Mouse (Mus musculus) right cerebral cortex, postnatal 10 days (tissue): Measurements from ENCODE around the gene Shtn1.

Source experiments
- DNase-seq, 2 experiments: peaks; one replicate each; pipeline ENCODE4 v3.0.0; 2021; ENCODE audit warnings: low spot score in 2 of 2

Gene Shtn1

DNA sequence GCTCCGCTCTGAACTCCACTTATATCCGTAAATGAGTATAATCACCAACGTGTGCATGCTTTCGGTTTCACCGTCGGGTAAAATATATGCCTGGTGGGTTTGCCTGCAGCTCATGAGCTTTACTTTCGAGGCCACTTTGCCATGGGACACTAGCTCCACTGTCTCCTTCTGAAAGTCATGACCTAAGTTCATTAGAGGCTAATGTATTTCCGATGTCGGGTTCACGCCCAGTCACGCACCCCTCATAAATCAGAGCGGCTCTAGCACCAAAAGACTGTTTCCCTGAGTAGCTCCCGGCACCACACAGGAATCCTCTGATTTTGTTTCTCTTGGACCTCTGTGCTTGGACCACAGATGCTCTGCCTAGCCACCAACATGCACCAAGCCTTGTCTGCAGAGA is 105.1 kb downstream of the Shtn1 start:
- DNase-seq = no peak

DNA sequence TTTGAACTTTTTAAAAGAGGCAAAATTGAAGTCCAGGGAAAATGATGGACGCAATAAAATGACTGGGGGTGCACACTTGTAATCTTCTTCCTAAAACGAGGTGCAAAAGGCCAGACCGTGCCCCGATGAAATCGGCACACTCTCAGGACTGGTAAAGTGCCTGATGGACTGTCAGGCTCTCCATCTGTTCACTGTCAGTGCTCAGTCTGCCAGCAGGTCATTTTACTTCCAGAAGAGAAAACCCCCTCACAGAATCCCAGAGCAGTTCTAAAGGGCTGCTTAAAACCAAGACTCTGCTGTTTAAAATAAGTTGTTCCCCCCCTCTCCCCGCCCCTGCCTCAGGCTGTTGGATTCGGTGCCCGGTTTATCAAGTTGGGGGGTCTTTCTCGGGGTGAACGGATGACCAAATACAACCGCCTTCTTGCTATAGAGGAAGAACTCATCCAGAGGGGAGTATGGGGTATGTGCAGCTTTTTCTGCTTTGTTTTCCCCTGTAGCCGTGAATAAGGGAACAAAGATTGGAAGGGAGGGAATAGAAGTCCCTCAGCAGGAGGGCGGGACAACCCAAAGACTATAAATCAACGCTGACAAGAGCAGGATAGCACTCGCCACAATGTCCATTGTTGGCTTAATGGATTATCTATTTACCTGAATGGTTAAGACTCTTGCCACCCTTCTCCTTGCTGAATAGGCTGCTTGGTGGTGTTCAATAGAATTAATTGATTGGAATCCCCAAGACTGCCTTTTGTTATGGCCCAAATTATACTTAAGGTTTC is 107.0 kb downstream of the Shtn1 start:
- no peak for DNase-seq

DNA sequence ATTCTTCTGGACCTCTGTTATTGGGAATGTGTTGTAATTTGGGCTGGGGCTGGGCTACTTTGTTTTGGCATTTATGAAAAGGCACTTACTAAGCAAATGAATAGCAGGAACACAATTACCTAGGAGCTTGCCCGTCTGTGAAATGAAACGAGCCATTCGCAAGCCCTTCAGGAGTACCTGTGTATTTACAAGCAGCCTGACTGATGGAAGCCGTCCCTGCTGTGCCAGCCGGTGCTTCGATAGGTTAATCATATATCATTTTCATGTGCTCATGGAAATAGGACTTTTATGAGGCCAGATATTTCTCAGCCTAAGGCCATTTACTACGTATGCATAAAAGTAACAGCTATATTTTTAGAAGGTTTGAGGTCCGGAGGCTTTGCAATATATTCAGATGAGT is 112.9 kb downstream of the Shtn1 start:
- no peak for DNase-seq

DNA sequence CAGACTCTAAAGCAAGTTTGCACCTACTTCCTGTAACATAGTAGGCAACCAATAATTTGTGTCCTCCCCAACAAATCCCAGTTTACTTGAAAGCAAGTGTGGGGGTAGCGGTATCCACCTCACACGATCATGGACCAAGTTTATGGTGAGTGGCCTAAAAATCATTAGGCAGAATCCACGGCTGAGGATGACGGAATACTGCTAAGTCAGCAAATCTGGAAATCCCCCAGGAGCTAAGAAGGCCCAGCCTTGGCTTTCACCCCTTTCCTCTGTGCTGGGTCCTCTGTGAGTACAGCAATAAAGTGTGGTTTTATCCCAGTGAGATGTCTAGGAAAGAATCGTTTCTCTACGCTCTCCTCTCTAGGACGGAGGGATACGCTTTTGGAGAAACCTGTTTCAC is 121.1 kb downstream of the Shtn1 start:
- no peak for DNase-seq

DNA sequence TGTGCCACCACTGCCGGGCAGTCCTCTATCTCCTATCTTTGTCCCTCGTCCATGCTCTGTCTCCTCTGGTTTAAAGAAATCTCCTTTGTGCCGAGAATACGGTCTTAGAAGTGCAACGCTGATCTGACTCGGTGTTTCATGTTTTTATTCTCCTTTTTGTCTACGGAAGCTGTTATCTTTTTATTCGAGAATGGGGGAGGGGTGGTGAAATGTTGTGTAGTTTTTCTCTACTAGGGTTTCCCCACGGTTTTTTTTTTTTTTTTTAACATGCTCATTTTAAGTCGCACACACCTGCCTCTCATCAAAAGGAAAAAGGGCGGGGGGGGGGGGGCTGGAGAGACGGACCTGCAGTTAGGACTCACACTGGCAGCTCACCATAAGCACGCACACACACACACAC is 123.7 kb downstream of the Shtn1 start:
- DNase-seq = no peak

DNA sequence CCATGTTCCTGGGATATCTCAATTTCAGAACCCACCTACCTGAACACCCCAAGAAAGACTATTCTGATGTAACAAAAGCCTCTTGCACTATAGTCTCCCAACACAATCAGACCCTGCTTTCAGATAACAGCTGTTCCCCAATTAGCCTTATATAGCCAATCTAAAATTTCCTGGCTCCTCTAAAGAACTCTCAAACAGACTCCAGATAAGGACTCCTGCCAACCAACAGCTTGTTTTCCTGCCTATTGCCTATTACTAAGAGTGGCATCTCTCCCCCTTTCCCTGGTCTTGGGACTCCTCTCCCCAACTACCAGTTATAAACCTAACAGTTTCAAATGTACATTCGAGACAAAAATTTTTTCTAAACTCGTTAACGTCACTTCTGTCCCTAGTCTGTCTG is 124.4 kb downstream of the Shtn1 start:
- no peak for DNase-seq

DNA sequence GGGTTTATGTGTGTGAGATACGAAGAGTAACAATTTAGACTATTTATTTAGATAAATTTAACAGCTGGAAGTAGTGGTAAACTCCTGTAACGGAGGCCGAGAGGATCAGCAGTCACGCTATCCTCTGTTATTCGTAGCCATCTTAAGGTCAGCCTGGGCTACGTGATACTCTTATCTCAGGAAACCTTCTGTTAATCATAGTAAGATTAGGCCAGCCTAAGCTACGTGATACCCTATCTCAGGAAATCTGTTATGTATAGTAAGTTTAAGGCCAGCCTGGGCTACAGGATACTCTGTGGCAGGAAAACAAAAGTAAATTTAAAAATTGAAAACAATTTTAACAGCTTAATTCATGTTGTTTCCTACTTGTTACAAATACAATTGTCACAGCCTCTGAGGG is 129.9 kb downstream of the Shtn1 start:
- no peak for DNase-seq

DNA sequence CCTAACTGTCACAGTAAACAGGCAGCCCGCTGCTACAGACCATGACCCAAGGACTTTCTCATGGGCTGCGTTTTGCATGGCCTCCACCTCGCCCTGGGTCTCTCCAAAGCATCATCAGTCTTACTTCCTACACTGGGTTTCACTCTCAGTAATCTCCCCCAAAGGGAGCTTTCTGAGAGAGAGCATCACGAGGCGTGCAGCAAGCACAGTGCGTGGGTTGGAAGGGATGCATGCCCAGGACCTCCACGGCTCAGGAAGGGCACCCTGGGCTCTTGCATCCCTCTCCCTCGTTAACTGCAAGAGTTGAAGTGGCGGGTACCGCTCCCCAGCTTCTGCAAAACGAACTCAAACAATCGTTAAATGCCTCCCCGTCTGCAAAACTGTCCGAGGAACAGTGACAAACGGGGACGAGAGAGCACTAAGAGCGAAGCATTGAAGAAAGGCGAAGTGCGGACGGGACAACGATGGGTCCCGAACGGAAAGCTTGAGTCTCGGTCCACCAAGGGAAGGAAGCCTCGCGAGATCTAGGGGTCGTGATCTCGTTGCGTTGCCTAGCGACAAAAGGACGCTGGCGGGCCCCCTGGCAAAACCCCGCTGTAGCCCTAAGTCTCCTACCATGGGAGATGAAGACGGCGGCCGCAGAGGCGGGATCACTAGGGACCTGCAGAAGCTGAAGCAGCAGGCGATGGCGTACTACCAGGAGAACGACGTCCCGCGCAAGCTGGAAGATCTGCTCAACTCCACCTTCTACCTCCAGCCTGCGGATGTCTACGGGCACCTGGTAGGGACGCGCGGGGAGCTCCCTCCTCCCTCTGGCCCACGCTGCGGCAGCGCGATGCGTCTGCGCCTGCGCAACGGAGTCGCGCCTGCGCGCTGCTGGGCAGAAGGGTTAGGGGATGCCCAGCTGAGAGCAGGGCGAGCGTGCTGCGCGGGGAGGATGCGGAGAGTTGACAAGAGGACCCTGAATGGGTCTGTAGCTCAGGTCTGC is 132.8 kb downstream of the Shtn1 start, which contains the start of the genes Eno4 and Hspa12a:
Eno4 (plus strand) TSS at position 585 of the 988 bp plus-strand sequence.
Hspa12a (minus strand) TSS at position 814 of the 988 bp plus-strand sequence.
- DNase-seq = peak; percentile 96

DNA sequence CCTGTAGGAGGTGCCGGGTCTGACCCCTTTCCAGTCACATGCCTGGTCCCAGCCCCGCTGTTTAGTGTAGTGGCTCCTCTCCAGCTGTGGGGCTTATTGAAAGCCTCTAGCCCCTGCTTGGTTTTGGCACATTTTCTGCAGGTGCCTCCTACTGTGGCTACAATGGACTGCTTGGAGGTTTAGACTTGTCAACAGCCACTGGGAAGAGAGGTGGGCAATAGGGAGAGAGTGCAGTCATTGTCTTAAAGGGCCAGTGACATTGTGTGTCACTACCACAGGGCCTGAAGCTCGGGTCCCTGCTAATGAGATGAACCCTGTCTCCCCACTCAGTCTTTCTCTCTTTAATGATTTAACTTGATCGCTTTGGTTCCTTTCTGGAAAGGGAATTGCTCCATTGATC is 142.8 kb downstream of the Shtn1 start:
- DNase-seq = no peak

DNA sequence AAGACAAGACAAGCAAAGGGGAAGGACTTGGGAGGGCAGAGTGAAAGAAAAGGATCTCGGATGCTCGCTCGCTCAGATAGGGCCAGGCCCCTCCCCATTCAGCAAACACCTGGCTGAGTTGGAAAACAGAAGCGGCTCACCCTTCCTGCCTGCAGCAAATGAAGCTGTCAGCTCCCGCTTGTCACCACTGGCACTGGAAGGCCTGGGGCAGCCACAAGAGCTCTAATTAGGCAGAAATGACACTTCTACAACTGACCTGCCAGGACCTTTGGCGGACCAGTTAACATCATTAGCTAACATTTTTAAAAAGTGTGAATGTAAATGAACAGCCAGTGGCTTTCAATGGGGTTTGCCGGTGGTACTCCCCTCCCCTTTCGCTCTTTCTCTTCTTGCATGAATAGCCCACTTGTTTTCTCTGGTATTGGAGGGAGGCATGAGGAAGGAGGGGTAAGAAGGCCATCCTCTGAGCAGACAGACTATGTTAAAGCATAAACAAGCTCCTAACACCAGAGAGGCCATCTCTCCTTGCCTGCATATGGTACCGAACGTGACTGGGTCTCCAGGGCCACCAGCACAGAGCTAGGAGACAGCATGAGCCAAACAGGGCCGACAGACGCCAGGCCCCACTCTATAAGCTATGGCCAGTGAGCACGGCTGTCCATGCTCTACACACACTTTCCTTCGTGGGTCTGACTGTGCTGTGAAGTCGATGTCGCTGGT is 144.7 kb downstream of the Shtn1 start:
- DNase-seq = no peak
